Mouse (Mus musculus) kidney, embryonic 16.5 days (tissue): ENCODE results near the gene Srrm3. TPM values are rescaled to one million over a fixed set of nuclear protein-coding genes. Genes with fewer than 3 reads are reported as not detected.

Experiments
- ATAC-seq: fragments of 200-750 bp; cut with Nextera tagmentation; 2 replicates; pipeline ENCODE4 v1.8.0; 2017; ENCODE audit warnings: moderate TSS enrichment; ENCODE audit not compliant: low FRiP score, low TSS enrichment
- H3K27ac ChIP-seq: fragments of 300-500 bp; sonication (generic); 2 replicates; pipeline ENCODE4 v1.5.1; 2014; ENCODE audit warnings: low read length
- H3K27me3 ChIP-seq: fragments of 300-500 bp; sonication (generic); 2 replicates; pipeline ENCODE4 v1.6.1; 2014; ENCODE audit warnings: low read length, control low read depth, mixed read lengths; ENCODE audit not compliant: insufficient read depth
- H3K36me3 ChIP-seq: fragments of 300-500 bp; sonication (generic); 2 replicates; pipeline ENCODE4 v1.6.1; 2014; ENCODE audit warnings: low read length, control low read depth, mixed read lengths; ENCODE audit not compliant: insufficient read depth
- H3K4me1 ChIP-seq: fragments of 300-500 bp; sonication (generic); 2 replicates; pipeline ENCODE4 v1.6.1; 2014; ENCODE audit warnings: low read length, control low read depth, mixed read lengths; ENCODE audit not compliant: insufficient read depth
- H3K4me2 ChIP-seq: fragments of 300-500 bp; sonication (generic); replicated peaks from 2 replicates; pipeline ENCODE4 v1.6.1; 2014; ENCODE audit warnings: low read depth, low read length
- H3K4me3 ChIP-seq: fragments of 300-500 bp; sonication (generic); 2 replicates; pipeline ENCODE4 v1.5.1; 2014; ENCODE audit warnings: mild to moderate bottlenecking, low read length
- H3K9ac ChIP-seq: fragments of 300-500 bp; sonication (generic); replicated peaks from 2 replicates; pipeline ENCODE4 v1.6.1; 2014; ENCODE audit warnings: low read length
- H3K9me3 ChIP-seq: fragments of 300-500 bp; sonication (generic); 2 replicates; pipeline ENCODE4 v1.6.1; 2016; ENCODE audit warnings: low read length, control low read depth
- WGBS: fragments of 180-500 bp; shearing (Covaris S2); extraction: QIAGEN DNeasy Blood & Tissue Kit; methylation state at CpG from one replicate; pipeline ENCODE4 v1.1.7; 2014; 5-methylcytosine and 5-hydroxymethylcytosine counted together
- polyA plus RNA-seq: library from polyadenylated mRNA; unstranded; fragments of >200 nt; fragmentation: Nextera tagmentation; extraction: Ambion mirVana; gene quantifications from 2 replicates; pipeline ENCODE4 v1.2.1, GENCODE M21; 2015

The Srrm3 gene
- polyA plus RNA-seq, 1 experiment from 2014 or later = 0.27 TPM

GRCm38 (mm10) chr5:135782901-135783300 is 23.8 kb upstream of the Srrm3 start:
- WGBS = 91% methylated on average over 4 of the region's 4 CpGs
- H3K4me3 ChIP-seq = no peak overlapping the region
- H3K9ac ChIP-seq = no peak overlapping the region
- no peak overlapping the region for H3K4me2 ChIP-seq
- peaks cover 51% of the 10 kb centered on the region for H3K36me3 ChIP-seq
- H3K9me3 ChIP-seq = no peaks in the 10 kb centered on the region
- H3K4me1 ChIP-seq = peaks cover 13% of the 10 kb centered on the region
- no peaks in the 10 kb centered on the region for H3K27me3 ChIP-seq
- ATAC-seq = no peak
- H3K27ac ChIP-seq = no peak overlapping the region

- peak overlapping the region; percentile 63 for H3K9ac ChIP-seq
- H3K4me2 ChIP-seq = peak overlapping the region; percentile 53
- ATAC-seq = peak; percentile 89
- H3K36me3 ChIP-seq = peaks cover 25% of the 10 kb centered on the region
- WGBS = 13% methylated on average over 20 of the region's 20 CpGs
- no peaks in the 10 kb centered on the region for H3K27me3 ChIP-seq
- 0 out of 2 replicates have a peak, but pooled peaks cover 7% of the 10 kb centered on the region for H3K4me1 ChIP-seq
- H3K9me3 ChIP-seq = no peaks in the 10 kb centered on the region
- H3K27ac ChIP-seq = no peak overlapping the region
- H3K4me3 ChIP-seq = peak overlapping the region; percentile 45
These were observed 12.5 kb upstream of the Srrm3 start for GRCm38 (mm10) chr5:135793996-135794858.

- no peaks in the 10 kb centered on the region for H3K27me3 ChIP-seq
- 0 out of 2 replicates have a peak, but pooled peaks cover 7% of the 10 kb centered on the region for H3K4me1 ChIP-seq
- 9% methylated on average over 5 of the region's 5 CpGs for WGBS
- H3K36me3 ChIP-seq = peaks cover 19% of the 10 kb centered on the region
- H3K27ac ChIP-seq = peak overlapping the region; percentile 23; the same call in 1 of the 2 replicates
- 0 out of 2 replicates have a peak, but pooled peaks have one; percentile 43 for ATAC-seq
- H3K4me3 ChIP-seq = peak overlapping the region; percentile 45
- peak overlapping the region; percentile 53 for H3K4me2 ChIP-seq
- H3K9ac ChIP-seq = peak overlapping the region; percentile 63
- H3K9me3 ChIP-seq = no peaks in the 10 kb centered on the region
These were observed 11.9 kb upstream of the Srrm3 start for GRCm38 (mm10) chr5:135794859-135795181.

GRCm38 (mm10) chr5:135799746-135800145 is 6.9 kb upstream of the Srrm3 start:
- Histone ChIP-seq H3K9ac (no peak overlapping the region), H3K27me3 (no peaks in the 10 kb centered on the region), H3K9me3 (0 out of 2 replicates have a peak, but pooled peaks cover 4% of the 10 kb centered on the region), H3K4me2 (no peak overlapping the region), H3K36me3 (no peaks in the 10 kb centered on the region), H3K27ac (no peak overlapping the region), H3K4me3 (no peak overlapping the region), H3K4me1 (0 out of 2 replicates have a peak, but pooled peaks cover 3% of the 10 kb centered on the region)
- ATAC-seq = no peak
- 49% methylated on average over 4 of the region's 4 CpGs for WGBS

GRCm38 (mm10) chr5:135800927-135801326 is 5.8 kb upstream of the Srrm3 start:
- Histone ChIP-seq H3K4me1 (no peaks in the 10 kb centered on the region), H3K9me3 (0 out of 2 replicates have a peak, but pooled peaks cover 4% of the 10 kb centered on the region), H3K9ac (no peak overlapping the region), H3K4me2 (no peak overlapping the region), H3K27ac (no peak overlapping the region), H3K36me3 (no peaks in the 10 kb centered on the region), H3K27me3 (no peaks in the 10 kb centered on the region), H3K4me3 (no peak overlapping the region)
- no peak for ATAC-seq
- 2% methylated on average over 6 of the region's 6 CpGs for WGBS

GRCm38 (mm10) chr5:135802641-135803040 is 4.0 kb upstream of the Srrm3 start:
- Histone ChIP-seq H3K27ac (no peak overlapping the region), H3K9ac (no peak overlapping the region), H3K36me3 (no peaks in the 10 kb centered on the region), H3K4me2 (no peak overlapping the region), H3K9me3 (0 out of 2 replicates have a peak, but pooled peaks cover 4% of the 10 kb centered on the region), H3K4me1 (peaks cover 2% of the 10 kb centered on the region; the same call in 1 of the 2 replicates), H3K4me3 (no peak overlapping the region), H3K27me3 (no peaks in the 10 kb centered on the region)
- WGBS = 89% methylated on average over 8 of the region's 8 CpGs
- no peak for ATAC-seq

- Histone ChIP-seq H3K4me3 (no peak overlapping the region), H3K4me2 (no peak overlapping the region), H3K36me3 (no peaks in the 10 kb centered on the region), H3K9ac (no peak overlapping the region), H3K27ac (no peak overlapping the region), H3K4me1 (peaks cover 2% of the 10 kb centered on the region; the same call in 1 of the 2 replicates), H3K9me3 (0 out of 2 replicates have a peak, but pooled peaks cover 4% of the 10 kb centered on the region), H3K27me3 (no peaks in the 10 kb centered on the region)
- WGBS = 65% methylated on average over 4 of the region's 4 CpGs
- ATAC-seq = no peak
These were observed 3.6 kb upstream of the Srrm3 start for GRCm38 (mm10) chr5:135803135-135803534.

GRCm38 (mm10) chr5:135803676-135804075 is 3.0 kb upstream of the Srrm3 start:
- no peak for ATAC-seq
- no peaks in the 10 kb centered on the region for H3K27me3 ChIP-seq
- H3K36me3 ChIP-seq = no peaks in the 10 kb centered on the region
- H3K9ac ChIP-seq = no peak overlapping the region
- H3K27ac ChIP-seq = no peak overlapping the region
- H3K4me1 ChIP-seq = peaks cover 2% of the 10 kb centered on the region; the same call in 1 of the 2 replicates
- H3K4me3 ChIP-seq = no peak overlapping the region
- WGBS = 85% methylated on average over 4 of the region's 4 CpGs
- H3K9me3 ChIP-seq = 0 out of 2 replicates have a peak, but pooled peaks cover 4% of the 10 kb centered on the region
- no peak overlapping the region for H3K4me2 ChIP-seq

- no peak overlapping the region for H3K4me3 ChIP-seq
- peaks cover 2% of the 10 kb centered on the region; the same call in 1 of the 2 replicates for H3K4me1 ChIP-seq
- WGBS = 59% methylated on average over 2 of the region's 2 CpGs
- H3K9me3 ChIP-seq = 0 out of 2 replicates have a peak, but pooled peaks cover 4% of the 10 kb centered on the region
- ATAC-seq = no peak
- H3K9ac ChIP-seq = no peak overlapping the region
- H3K36me3 ChIP-seq = no peaks in the 10 kb centered on the region
- H3K27me3 ChIP-seq = no peaks in the 10 kb centered on the region
- no peak overlapping the region for H3K4me2 ChIP-seq
- H3K27ac ChIP-seq = no peak overlapping the region
These were observed 2.0 kb upstream of the Srrm3 start for GRCm38 (mm10) chr5:135804735-135805134.

GRCm38 (mm10) chr5:135807263-135807637 is 560 bp downstream of the Srrm3 start:
- H3K4me2 ChIP-seq = no peak overlapping the region
- ATAC-seq = no peak
- no peak overlapping the region for H3K4me3 ChIP-seq
- 0 out of 2 replicates have a peak, but pooled peaks cover 4% of the 10 kb centered on the region for H3K9me3 ChIP-seq
- H3K27me3 ChIP-seq = no peaks in the 10 kb centered on the region
- no peak overlapping the region for H3K27ac ChIP-seq
- H3K4me1 ChIP-seq = peaks cover 2% of the 10 kb centered on the region; the same call in 1 of the 2 replicates
- no peak overlapping the region for H3K9ac ChIP-seq
- H3K36me3 ChIP-seq = no peaks in the 10 kb centered on the region
- WGBS = 61% methylated on average over 3 of the region's 3 CpGs
